Mouse (Mus musculus) common myeloid progenitor, adult 5-6 weeks (primary cell): ENCODE data around the gene Bloc1s4. TPM values are rescaled to one million over a fixed set of nuclear protein-coding genes. Genes with fewer than 3 reads are reported as not detected.

Experiments
- total RNA-seq: library from RNA; stranded (forward); fragments of 200-1000, 187-1606 nt; gene quantifications from 2 replicates; pipeline ENCODE4 v1.2.3, GENCODE M21; 2017

The Bloc1s4 gene
- total RNA-seq, 1 experiment from 2014 or later: 18.3 TPM

Other genes starting within 250 kb of the Bloc1s4 start
- gene Tbc1d14, start 155.4 kb downstream of the Bloc1s4 start, total RNA-seq: 14.1 and 14.8 TPM in 2 replicates
- gene D5Ertd579e, start 52.6 kb downstream of the Bloc1s4 start, total RNA-seq: 28.0 and 44.8 TPM in 2 replicates
- gene Mrfap1, start 48.1 kb upstream of the Bloc1s4 start, total RNA-seq: 273 and 299 TPM in 2 replicates
- gene Man2b2, start 82.0 kb upstream of the Bloc1s4 start, total RNA-seq: 11.9 and 20.8 TPM in 2 replicates
- gene Ppp2r2c, start 119.9 kb upstream of the Bloc1s4 start, total RNA-seq: not detected in 2 replicates
- 0.64 and 1.4 TPM in 2 replicates for gene Wfs1, start 240.6 kb upstream of the Bloc1s4 start, total RNA-seq